Mouse (Mus musculus) megakaryocyte progenitor cell, adult 5-6 weeks (primary cell): Measurements from ENCODE around the gene Parp3. TPM values are rescaled to one million over a fixed set of nuclear protein-coding genes. Genes with fewer than 3 reads are reported as not detected.

ENCODE experiments used
- ATAC-seq: replicated peaks from 2 replicates; pipeline ENCODE4 v1.8.0; 2016; ENCODE audit warnings: mild to moderate bottlenecking, moderate TSS enrichment, inconsistent platforms; ENCODE audit not compliant: poor library complexity
- total RNA-seq, 2 experiments: library from RNA; stranded (forward) in 1 of 2; stranded (reverse) in 1 of 2; fragments of 157-497, 149-512 nt in 1 of 2; fragments of 200-1000 nt in 1 of 2; gene quantifications; 2 replicates each; pipeline versions ENCODE4 v1.2.3 to v1.2.4; 2015 to 2017

The Parp3 gene
- total RNA-seq, 2 experiments from 2014 or later, result 7.0 to 8.0 TPM

DNA sequence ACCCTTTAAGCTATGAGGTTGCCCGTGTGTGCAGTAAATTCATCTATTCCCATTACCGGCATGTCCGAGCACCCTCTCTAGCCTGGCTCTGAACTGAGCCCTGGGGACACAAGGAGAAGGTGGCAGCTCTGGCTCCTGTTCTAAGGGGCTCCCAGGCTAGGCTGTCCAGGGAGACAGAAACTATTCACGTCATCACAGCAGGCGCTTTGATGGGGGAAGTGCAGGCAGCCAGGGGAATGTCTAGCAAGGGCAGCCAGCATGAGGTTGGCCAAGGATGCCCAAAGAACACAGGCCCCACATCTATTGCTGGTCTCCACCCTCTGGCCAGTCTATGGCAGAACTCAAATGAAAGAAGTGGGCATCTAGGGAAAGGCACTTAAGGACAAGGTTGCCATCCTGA, 18.8 kb downstream of the Parp3 start:
- no peak for ATAC-seq

DNA sequence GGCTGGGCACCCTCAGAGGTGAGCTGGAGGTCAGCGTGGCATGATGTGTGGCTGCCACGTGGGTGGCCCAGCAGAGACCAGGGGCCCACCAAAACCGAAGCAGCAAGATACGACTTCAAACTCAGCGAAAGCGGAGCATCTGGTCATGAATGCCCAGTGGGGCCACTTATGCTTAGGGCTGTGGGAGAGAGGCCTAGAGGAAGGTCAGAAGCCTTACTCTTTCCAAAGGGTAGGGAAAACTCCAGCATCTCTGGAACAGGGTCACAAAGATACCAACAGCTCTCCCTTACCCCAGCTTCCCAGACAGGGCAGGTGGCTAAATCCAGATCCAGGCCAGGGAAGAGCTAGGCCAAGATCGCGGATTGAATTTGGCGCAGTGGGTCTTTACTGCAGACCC, 19.6 kb downstream of the Parp3 start:
- ATAC-seq, result no peak

DNA sequence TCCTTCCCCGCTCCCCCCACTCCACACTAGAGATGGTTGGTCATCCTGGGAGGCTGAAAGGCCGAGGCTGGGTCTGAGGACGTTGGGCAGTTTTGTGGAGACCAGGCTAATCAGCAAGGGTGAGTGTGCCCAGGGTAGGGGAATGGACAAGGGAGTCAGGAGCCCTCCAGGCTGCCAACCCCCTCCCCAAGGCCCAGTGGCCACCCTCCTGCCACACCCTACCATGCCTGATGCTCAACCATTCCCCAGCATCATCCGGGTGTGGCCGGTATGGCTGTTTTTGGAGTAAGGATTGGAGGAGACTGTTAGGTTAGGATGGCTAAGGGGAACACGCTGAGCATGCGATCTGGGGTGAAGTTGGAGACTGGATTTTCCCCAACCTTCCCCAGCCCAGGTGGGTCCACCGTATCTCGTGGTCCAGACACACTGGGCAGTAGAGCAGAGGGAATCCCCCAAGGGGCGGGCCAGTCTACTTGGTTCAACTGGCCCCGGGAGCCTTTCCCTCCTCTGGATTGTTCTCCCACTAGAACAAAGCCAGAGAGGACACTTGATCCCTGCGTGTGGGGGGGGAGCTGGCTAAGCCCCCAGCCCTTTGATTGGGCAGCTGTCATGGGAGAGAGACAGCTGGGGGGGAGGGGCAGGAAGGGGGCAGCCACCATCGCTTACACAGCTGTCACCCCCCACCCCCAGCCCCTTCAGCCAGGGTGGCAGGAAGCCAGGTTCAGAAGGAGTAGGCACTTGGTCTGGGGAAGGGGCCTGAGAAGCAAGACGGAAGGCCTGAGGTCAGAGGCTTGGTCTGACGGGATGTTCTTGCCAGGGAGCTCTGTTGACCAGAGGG, 20.2 kb downstream of the Parp3 start:
- no peak for ATAC-seq

DNA sequence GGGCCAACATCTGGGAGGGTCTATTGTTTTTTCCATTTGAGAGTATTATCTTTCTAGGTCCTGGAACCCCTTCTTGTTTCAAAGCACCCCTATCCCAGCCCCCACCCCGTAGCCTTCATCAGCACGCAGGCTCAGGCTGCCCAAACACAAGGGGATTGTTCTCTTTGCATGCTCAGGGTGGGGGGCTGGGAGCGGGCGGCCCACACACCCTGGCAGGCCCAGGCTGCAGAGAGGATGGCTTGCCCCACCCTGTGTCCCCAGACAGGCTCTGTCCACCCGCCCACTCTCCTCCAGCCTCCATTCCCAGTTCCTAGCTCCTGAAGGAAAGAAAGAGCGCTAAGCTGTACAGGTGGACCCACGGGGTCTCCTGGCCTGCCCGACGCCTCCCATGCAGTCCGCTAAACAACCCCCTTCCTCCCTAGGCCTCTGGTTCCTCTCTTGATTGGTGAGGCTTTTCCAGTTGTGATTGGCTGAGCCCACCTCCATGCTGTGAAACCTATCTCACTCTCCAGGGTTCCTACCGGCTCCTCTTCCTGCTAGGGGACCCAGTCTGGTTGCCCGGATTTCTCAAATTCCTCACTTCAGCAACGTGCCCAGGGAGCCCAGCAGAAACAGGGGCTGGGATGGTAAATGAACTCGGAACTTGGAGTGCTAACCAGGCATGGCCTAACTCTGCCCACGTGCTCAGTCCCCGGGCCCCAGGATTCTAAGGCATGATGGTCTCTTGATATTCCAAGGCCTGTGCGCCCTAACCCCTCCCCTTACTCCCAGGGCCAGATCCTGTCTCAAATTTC, 21.7 kb downstream of the Parp3 start:
- no peak for ATAC-seq

DNA sequence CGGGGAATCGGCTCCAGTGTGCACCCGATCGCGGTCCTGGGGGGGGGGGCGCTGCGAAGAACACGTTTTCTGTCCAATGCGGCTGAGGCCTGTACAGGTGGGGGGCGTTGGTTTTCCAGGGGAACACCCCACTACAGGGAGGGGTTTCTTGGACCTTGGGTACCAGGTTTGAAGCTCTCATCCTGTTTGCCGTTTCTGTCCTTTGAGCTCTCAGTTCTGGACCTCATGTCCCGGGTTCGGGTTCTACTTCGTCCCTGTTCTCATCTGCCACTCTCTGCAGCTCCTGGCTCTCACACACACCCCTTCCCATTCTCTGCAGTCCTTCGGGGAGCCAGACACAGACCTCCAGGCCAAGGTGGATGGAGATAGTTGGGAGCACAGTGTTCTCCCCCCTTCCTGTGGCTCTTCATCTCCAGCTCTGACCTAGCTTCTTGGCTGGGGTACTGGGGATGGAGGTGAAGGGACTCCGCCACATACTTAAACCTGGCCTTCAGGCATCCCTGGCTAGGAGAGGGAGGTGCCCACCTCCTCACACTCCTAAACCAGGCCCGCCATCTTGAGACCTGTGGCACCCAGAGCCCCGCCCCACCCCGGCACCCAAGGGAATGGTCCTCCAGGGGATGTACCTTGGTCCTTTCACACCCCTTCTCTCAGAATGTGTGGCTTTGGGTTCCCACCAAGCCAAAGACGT, 22.5 kb downstream of the Parp3 start:
- no peak for ATAC-seq

DNA sequence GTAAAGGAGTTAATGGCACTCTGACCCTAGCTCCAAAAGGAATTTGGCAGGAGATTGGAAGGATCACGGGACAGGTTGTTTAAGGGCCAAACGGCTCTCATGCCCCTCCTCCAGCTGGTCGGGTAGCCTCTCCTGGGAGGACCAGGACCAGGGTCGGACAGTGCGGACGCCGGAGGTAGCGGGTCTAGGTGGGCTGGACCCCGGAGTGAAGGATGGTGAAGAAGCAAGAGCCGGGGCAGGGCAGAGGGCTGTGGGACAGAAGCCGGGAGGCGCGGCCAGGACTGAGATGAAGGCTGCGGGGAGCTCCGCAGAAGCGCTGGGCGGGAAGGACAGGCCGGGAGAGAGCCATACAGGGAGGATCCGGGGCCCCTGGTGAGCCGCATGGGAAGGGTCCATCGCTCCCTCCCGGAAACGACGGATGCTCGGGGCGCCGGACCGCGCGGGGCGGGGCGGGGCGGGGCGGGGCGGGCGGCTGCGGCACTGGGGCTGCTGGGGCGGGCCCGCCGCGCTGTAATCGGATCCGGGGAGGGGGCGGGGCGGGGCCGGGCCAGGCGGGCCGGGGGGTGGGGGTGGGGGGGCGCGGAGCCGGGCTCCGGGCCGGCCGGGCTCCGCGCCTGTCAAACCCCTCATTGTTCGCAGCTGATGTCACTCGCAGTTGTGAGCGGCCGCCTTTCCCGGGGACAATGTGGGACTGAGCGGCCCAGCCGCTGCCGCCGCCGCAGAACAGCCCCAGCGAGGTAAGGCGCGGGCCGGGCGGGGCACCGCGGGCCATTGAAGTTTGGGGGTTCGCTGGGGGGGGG, 23.3 kb downstream of the Parp3 start, which contains the start of gene Pcbp4:
Gene Pcbp4, plus strand, starts transcription at position 21 of the 800 bp plus-strand sequence.
- ATAC-seq, result peak; percentile 40

DNA sequence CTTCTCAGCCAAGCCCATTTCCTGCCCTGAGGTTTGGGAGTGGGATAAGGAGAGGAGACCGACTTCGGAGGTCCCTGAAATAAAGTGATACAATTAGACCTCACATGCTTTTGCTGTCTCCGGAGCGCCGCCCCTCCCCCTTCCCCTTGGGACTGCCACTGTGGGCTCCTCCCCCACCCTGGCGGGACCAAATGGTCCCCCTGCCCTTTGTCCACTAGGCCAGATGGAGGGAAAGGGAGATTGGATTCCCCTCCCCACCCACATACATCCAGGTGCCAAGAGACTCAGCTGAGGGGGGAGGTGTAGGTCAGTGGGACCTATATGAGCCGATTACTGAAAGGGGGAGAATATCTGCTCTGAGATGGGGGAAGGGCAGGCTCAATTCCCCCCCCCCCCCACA, 23.9 kb downstream of the Parp3 start:
- ATAC-seq, result no peak

DNA sequence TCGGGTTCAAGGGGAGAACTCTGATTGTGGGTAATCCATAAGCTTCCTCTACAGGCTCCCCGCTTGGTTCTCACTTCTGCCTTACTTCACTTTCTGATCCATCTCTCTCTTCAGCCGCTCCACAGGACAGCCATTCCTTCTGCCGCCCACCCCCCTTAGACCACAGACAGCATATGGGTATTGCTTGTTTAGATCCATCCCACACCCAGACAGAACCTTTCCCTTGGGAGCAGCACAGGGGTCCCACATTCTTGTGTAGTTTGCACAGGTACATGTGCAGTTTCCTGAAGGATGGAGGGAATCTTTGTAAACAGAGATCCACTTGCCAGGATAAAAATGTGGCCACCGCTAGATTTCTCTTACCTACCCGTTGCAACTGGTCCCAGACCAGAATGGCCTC, 24.4 kb downstream of the Parp3 start:
- no peak for ATAC-seq

DNA sequence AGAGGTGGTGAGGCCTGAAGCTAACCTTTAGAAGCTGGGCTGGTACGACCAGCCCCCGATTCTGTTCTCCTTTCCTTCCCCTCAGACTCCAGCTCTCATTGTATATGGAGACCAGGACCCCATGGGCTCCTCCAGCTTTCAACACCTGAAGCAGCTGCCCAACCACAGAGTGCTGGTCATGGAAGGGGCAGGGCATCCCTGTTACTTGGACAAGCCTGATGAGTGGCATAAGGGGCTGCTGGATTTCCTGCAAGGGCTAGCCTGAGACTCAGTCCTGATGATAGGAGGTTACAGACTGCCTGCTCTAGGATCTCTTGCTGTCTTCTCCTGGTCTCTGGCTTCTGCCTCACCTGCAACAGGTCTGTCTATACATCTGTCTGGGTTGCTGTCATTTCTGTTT, 24.9 kb downstream of the Parp3 start:
- ATAC-seq, result no peak

DNA sequence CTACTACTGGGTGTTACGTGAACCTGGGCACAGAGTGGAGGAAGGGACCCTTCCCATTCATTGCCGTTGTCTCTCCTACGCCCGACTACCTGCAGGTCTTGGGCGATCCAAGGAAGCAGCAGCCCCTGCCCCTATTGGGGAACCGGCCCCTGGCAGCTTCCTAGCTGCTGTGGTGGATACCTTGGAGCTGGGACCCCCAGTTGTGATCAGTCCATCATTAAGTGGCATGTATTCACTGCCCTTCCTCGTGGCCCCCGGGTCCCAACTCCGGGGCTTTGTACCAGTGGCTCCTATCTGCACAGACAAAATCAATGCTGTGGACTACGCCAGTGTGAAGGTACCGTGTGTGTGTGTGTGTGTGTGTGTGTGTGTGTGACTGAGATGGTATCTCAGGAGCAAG, 25.5 kb downstream of the Parp3 start:
- no peak for ATAC-seq

DNA sequence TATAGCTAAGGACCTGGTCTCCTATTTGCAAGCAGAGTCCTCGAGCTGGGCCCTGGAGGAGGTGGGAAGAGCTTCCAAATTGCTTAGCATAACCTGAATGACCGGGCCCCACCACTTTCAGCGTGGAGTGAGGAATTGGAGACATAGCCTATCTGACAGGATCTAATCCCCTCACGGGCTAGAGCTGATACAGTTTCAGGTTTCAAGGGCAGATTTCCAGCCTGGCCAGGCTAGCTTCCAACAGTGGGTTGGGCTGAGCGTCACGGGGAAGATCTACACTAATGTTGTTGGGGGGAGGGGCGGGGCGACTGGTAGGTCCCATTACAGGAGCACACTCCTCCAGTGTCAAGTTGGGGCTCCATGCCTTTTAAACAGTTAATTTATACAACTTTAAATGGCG, 26.1 kb downstream of the Parp3 start:
- ATAC-seq, result no peak

DNA sequence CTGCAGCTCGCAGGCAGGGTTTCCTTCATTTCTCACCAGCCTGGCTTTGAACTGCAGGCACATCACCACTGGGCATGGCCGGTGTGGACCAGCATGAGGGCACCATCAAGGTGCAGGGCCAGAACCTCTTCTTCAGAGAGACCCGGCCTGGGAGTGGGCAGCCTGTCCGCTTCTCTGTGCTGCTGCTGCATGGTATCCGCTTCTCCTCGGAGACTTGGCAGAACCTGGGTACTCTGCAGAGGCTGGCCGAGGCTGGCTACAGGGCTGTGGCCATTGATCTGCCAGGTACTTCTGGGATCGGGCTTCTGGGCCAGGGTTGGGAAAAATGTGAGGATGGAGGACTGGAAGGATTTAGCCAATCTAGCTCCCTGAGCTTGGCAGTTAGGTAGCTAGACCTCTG, 26.8 kb downstream of the Parp3 start:
- no peak for ATAC-seq

DNA sequence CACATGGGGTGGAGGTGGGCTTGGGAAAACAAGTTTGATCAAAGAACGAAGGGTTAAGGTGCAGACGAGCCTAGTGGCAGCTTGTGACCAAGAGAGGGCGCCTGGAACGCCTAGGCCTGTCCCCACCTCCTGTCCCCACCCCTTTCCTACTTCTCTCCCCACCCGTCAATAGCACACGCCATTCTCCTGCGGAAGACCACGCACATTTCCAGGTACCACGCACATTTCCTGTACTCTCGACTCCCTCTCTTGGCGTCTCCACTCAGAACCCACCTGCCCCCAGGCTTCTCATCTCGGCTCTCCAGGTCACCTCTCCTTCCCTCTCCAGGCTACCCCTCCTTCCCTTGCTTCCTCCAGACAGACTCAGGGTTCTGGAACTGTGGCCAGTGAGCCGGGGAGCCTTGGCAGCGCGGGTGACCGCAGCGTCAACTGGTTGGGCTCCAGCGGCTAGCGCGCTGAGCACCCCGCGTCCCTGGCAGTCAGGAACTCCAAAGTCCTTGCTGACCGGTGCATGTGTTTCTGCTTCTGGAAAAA, 28.2 kb downstream of the Parp3 start:
- peak; percentile 80 for ATAC-seq

DNA sequence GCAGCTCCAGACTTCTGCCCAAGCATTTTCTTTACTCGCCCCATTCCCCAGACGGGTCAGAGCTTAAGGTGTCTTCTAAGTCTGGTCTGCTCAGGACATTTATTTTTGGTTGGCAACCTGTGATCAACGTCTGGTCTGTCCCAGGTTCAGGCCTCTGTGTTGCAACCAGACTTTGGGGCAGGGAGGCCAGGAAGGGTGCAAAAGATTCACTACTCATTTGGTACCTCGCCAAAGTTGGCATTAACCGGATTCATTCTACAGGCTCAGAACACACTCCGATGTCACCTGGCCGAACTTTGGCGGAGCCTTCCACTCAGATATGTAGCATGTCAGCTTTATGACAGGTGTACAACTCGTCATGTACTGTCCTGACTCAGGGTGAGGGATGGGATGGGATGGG, 28.8 kb downstream of the Parp3 start:
- no peak for ATAC-seq

DNA sequence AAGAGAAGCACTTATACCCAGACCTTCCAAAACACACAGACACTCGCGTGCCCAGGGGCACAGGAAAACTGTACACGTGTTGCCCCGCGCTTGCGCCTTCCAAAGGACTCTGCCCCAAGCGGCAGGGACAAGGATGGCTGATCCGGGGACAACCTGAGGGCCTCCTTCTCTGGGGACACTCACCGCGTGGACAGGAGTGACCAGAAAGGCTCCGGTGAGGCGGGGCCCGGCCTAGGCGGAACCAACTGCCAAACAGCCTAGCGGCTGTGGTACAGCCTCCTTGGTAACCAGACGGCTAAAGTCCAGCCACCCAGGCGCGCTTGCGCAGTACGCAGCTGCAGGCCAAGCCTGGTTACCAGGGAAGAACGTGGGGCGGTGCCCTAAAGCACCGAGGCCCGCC, 29.4 kb downstream of the Parp3 start, which contains the start of the genes Abhd14b and Abhd14a:
Gene Abhd14b, plus strand, starts transcription at position 112 of the 400 bp plus-strand sequence.
Gene Abhd14a, minus strand, starts transcription at position 331 of the 400 bp plus-strand sequence.
- peak; percentile 73 for ATAC-seq

DNA sequence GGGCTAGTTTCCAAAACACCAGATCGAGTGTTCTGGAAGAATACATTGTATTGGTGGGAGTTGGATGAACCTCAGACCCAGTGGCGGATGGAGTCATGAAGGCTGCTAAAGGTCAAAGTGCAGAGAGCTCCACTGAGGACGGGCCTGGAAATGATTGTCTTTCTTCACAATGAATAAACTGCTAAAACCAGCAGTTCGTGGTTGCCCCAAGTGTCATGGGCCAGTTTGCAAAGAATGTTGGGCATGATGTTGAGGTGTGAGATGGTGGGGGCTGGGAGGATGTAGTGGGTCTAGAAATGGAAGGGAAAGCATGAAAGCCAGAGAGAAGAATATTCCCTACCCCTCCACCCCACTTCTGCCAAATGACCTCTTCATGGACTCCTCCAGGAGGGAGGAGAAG, 31.9 kb downstream of the Parp3 start:
- ATAC-seq, result no peak

DNA sequence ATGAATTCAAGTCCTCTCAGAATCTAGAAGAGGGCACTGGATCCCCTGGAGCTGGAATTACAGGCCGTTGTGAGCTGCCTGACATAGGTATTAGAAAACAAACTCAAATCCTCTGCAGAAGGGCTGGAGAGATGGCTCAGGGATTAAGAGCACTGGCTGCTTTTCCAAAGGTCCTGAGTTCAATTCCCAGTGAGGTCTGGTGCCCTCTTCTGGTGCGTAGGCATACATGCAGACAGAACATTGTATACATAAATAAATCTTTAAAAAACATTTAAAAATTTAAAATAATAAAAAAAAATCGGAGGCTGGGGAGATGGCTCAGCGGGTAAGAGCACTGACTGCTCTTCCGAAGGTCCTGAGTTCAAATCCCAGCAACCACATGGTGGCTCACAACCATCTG, 34.1 kb downstream of the Parp3 start:
- no peak for ATAC-seq

DNA sequence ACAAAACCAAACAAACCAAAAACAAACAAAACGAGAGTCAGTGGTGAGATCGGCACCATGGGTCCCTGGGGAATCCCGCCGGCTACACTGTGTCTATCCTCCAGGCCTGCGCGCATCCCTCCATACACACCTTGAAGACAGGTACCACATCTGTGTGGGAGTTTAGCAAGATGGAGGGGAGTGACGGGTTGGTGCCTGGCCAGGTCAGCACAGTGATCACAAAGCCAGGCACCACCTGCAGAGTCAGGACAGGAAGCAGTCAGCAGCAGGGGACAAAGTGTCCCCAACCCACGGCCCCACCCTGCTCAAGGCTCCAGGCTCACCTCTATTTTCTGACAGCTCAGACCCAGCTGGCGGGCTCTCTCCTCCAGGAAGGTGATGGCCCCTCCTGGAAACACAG, 40.2 kb downstream of the Parp3 start:
- no peak for ATAC-seq

DNA sequence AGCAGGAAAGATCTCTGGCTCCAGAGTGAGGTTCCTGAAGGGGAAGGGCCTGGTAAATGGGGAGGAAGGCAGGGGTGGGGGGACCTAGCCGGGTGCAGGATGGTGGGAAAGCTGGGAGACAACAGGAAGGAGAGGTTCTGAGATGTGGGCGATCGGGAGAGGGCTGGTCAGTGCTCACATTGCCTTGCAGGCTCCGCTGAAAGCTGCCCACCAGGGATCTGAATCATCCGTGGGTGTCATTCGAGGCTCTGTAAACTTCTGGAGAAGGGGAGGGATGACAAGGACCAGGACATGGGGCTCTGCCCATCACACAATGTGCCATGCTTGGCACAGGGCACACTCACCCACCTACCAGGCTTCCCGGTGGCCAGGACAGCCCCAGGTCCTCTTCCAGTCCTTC, 43.4 kb downstream of the Parp3 start:
- ATAC-seq, result no peak

DNA sequence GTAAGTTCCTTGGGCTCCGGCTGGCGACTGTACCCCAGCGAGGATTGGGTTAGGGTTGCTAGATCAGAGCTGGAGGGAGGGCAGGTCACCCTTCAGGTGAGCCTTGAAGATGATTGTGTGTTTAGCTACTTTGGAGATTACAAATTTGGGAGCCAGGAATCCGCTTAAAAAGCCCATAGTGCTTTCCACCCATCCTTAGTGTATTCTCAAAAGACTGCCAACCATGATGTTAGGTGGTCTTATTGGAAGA, 46.8 kb downstream of the Parp3 start:
- no peak for ATAC-seq
